Mouse (Mus musculus): ENCODE data around the gene Ap3b2. TPM values are rescaled to one million over a fixed set of nuclear protein-coding genes. Genes with fewer than 3 reads are reported as not detected.

Ap3b2 gene
- polyA plus RNA-seq, 1 experiment from 2014 or later: 2.7 TPM

DNA sequence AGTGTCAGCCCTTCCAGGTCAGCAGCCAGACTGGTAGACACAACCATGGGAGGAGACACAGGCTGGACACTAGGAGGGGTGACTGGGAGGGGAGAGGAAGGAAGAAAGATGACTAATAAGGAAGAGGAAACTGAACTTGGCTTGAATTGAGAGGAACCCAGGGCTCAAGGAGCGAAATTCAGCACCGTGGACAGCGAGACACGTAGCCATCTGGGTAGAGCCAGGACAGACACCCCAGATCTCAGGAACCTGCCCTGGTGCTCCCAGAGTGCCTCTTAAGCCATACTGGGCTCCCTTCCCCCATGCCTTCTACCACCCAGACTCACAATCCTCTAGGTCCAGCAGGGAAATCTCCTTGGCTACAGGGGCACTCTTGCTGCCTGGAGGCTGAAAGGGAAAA lies 29.6 kb downstream of the Ap3b2 start:
- no peak for ATAC-seq
- Histone ChIP-seq H3K4me3 (ENCODE audit: low read depth, low read length) (no peak overlapping the region), H3K4me1 (replicated peaks; ENCODE audit: control insufficient read depth, insufficient read depth, low read length) (no peaks in the 10 kb centered on the region), H3K27me3 (replicated peaks; ENCODE audit: control insufficient read depth, insufficient read depth, low read length) (peaks cover 7% of the 10 kb centered on the region; the same call in 1 of the 2 replicates), H3K9ac (ENCODE audit: low read depth, low read length) (no peak overlapping the region), H3K9me3 (ENCODE audit: control insufficient read depth) (no peaks in the 10 kb centered on the region), H3K27ac (ENCODE audit: low read depth, low read length) (no peak overlapping the region), H3K4me2 (replicated peaks; ENCODE audit: low read depth) (no peak overlapping the region), H3K36me3 (ENCODE audit: control insufficient read depth, insufficient read depth) (no peaks in the 10 kb centered on the region)
- 2% methylated on average over 4 of the region's 4 CpGs for WGBS
- TF ChIP-seq CTCF (IDR thresholded peaks at IDR 0.05; ENCODE audit: low read depth): no peak

DNA sequence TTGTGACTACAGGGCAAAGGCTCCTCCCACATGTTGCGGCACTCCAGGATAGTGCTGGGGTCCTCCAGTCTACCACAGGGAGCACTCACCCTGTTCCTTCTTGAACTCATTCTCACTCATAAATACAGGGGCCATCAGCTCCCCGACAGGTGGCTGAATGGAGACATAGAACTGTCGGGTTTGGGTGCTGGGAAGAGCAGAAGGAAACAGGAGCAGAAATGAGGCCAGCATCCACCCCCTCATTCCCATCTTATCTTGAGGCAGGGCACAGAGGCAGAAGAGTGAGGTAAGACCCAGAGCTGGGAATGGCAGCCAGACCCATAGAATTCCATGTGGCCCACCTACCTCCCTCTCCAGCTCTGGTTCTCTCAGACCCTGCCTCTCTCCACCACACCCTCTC lies 30.9 kb downstream of the Ap3b2 start:
- no peaks in the 10 kb centered on the region for H3K36me3 ChIP-seq (ENCODE audit: control insufficient read depth, insufficient read depth)
- no peaks in the 10 kb centered on the region for H3K9me3 ChIP-seq (ENCODE audit: control insufficient read depth)
- no peak overlapping the region for H3K4me2 ChIP-seq (replicated peaks; ENCODE audit: low read depth)
- no peak for TF ChIP-seq CTCF (IDR thresholded peaks at IDR 0.05; ENCODE audit: low read depth)
- no peaks in the 10 kb centered on the region for H3K4me1 ChIP-seq (replicated peaks; ENCODE audit: control insufficient read depth, insufficient read depth, low read length)
- H3K27me3 ChIP-seq (replicated peaks; ENCODE audit: control insufficient read depth, insufficient read depth, low read length): peaks cover 15% of the 10 kb centered on the region
- WGBS: 82% methylated on average over 3 of the region's 3 CpGs
- no peak for ATAC-seq
- H3K9ac ChIP-seq (ENCODE audit: low read depth, low read length): no peak overlapping the region
- H3K27ac ChIP-seq (ENCODE audit: low read depth, low read length): no peak overlapping the region
- no peak overlapping the region for H3K4me3 ChIP-seq (ENCODE audit: low read depth, low read length)

DNA sequence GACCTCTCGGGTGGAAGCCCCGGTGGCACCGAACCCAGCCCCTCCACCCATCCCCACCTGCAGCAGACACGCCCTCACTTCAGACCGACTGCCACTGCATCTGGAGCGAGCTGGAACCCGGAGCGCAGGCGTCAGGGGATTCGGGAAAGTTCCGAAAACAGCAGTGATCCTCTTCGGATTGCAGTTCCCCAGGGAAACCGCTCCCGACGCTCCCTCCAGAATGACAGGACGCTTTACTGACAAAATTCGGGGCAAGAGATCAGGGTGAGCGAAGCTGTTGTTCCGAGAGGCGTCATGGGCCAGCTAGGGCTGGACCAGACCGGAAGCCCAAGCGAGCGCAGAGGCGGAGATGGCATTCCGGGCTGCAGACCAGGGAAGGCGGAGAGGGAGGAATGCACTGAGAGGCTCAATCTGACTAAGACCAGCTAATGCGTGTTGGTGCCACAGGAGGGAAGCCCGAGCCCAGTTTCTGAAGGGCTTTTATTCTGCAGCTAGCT lies 38.5 kb downstream of the Ap3b2 start, which contains the start of gene Cpeb1:
Cpeb1 (minus strand) TSS at position 311 of the 497 bp plus-strand sequence.
- 0 out of 2 replicates have a peak, but pooled peaks have one; percentile 28 for ATAC-seq
- no peak within 1 kb of the TSS for H3K27ac ChIP-seq (ENCODE audit: low read depth, low read length)
- H3K9me3 ChIP-seq (ENCODE audit: control insufficient read depth): no peaks in the 10 kb centered on the region
- H3K36me3 ChIP-seq (ENCODE audit: control insufficient read depth, insufficient read depth): no peaks in the 10 kb centered on the region
- H3K4me2 ChIP-seq (replicated peaks; ENCODE audit: low read depth): peak within 1 kb of the TSS; percentile 80
- H3K27me3 ChIP-seq (replicated peaks; ENCODE audit: control insufficient read depth, insufficient read depth, low read length): peaks cover 73% of the 10 kb centered on the region
- H3K4me3 ChIP-seq (ENCODE audit: low read depth, low read length): peak within 1 kb of the TSS; percentile 57
- 2% methylated on average over 28 of the region's 28 CpGs for WGBS
- TF ChIP-seq CTCF (IDR thresholded peaks at IDR 0.05; ENCODE audit: low read depth): peak; percentile 42
- 0 out of 2 replicates have a peak within 1 kb of the TSS, but pooled peaks have one; percentile 12 for H3K9ac ChIP-seq (ENCODE audit: low read depth, low read length)
- H3K4me1 ChIP-seq (replicated peaks; ENCODE audit: control insufficient read depth, insufficient read depth, low read length): 0 out of 2 replicates have a peak, but pooled peaks cover 3% of the 10 kb centered on the region

DNA sequence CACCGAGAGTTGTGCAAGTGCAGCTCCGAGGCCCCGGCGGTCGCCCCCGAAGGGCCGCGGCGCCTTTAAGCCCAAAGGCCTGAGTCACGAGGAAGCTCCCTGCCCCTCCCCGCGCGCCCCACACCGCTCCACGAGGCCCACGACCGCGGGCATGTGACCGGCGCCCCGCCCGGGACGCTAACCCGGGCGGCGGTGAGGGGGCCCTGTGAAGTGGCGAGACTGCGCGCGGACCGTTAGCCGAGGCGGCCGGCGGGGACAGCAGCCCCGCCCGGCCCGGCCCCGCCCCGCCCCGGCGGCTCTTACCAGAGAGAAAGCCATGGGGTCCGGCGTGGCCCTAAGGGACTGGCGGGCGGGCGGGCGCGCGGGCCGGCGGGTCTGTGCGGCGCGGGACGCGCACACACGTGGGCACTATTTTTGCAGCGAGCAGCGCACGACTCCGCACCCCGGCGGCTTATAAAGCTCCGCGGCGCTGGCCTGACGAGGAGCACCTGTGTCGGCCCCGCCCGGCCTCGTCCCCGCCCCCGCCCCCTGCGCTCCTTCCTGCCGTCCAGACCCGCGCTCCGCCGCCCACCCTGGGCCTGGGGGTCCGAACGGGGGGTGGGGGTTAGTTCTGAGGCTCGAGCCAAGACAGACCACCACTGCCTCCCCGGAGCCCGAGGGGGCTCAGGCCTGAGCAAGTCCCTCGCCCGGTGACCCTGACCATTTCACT lies 39.2 kb downstream of the Ap3b2 start:
- no peak for TF ChIP-seq CTCF (IDR thresholded peaks at IDR 0.05; ENCODE audit: low read depth)
- peak; percentile 48 for ATAC-seq
- H3K9ac ChIP-seq (ENCODE audit: low read depth, low read length): 0 out of 2 replicates have a peak overlapping the region, but pooled peaks have one; percentile 12
- H3K27me3 ChIP-seq (replicated peaks; ENCODE audit: control insufficient read depth, insufficient read depth, low read length): peaks cover 73% of the 10 kb centered on the region
- H3K4me2 ChIP-seq (replicated peaks; ENCODE audit: low read depth): peak overlapping the region; percentile 80
- 0 out of 2 replicates have a peak, but pooled peaks cover 3% of the 10 kb centered on the region for H3K4me1 ChIP-seq (replicated peaks; ENCODE audit: control insufficient read depth, insufficient read depth, low read length)
- 1% methylated on average over 73 of the region's 87 CpGs for WGBS
- no peak overlapping the region for H3K27ac ChIP-seq (ENCODE audit: low read depth, low read length)
- H3K4me3 ChIP-seq (ENCODE audit: low read depth, low read length): peak overlapping the region; percentile 57
- H3K36me3 ChIP-seq (ENCODE audit: control insufficient read depth, insufficient read depth): no peaks in the 10 kb centered on the region
- no peaks in the 10 kb centered on the region for H3K9me3 ChIP-seq (ENCODE audit: control insufficient read depth)

DNA sequence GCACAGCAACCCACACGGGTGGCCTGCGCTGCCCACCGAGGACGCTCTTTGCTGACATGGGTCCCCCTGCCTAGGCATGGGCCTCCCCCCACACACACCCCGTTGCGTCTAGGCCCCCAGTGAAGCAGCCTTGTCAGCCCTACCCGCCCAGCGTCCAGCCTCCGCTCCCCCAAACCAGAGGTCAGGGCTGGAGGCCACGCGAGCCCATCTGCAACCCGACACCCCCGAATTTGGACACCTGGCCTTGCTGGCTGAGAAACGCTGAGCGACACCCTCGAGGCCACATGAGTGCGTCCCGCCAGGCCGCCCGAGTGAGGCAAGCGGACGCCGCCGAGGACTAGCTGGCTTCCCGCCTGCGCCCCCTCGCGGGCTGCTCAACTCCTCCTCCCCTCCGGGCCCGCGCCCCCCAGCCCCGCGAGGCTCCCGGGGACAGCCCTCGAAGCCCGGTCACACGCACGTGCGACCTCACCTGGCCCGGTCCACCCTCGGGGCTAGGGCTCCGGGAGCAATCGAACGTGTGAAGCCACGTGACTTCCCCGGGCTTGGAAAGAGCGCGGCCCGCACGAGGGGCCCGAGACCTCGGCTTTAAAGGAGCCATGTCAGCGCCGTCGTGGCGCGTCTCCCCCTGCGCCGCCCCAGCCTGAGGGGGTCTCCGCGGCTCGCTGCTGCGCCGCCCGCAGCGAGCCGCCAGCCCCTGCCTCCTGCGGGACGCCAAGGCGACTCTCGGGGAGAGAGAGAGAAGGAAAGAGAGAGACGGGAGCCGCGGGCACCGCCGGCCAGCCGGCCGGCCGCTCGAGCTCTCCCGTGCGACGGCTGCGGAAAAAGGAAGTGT lies 40.1 kb downstream of the Ap3b2 start:
- peaks cover 69% of the 10 kb centered on the region for H3K27me3 ChIP-seq (replicated peaks; ENCODE audit: control insufficient read depth, insufficient read depth, low read length)
- peak; percentile 31; the same call in 1 of the 2 replicates for ATAC-seq
- 0 out of 2 replicates have a peak, but pooled peaks cover 3% of the 10 kb centered on the region for H3K4me1 ChIP-seq (replicated peaks; ENCODE audit: control insufficient read depth, insufficient read depth, low read length)
- peak; percentile 33 for TF ChIP-seq CTCF (IDR thresholded peaks at IDR 0.05; ENCODE audit: low read depth)
- H3K27ac ChIP-seq (ENCODE audit: low read depth, low read length): no peak overlapping the region
- no peaks in the 10 kb centered on the region for H3K9me3 ChIP-seq (ENCODE audit: control insufficient read depth)
- WGBS: 4% methylated on average over 75 of the region's 84 CpGs
- H3K4me3 ChIP-seq (ENCODE audit: low read depth, low read length): peak overlapping the region; percentile 57
- peak overlapping the region; percentile 80 for H3K4me2 ChIP-seq (replicated peaks; ENCODE audit: low read depth)
- no peaks in the 10 kb centered on the region for H3K36me3 ChIP-seq (ENCODE audit: control insufficient read depth, insufficient read depth)
- H3K9ac ChIP-seq (ENCODE audit: low read depth, low read length): no peak overlapping the region

DNA sequence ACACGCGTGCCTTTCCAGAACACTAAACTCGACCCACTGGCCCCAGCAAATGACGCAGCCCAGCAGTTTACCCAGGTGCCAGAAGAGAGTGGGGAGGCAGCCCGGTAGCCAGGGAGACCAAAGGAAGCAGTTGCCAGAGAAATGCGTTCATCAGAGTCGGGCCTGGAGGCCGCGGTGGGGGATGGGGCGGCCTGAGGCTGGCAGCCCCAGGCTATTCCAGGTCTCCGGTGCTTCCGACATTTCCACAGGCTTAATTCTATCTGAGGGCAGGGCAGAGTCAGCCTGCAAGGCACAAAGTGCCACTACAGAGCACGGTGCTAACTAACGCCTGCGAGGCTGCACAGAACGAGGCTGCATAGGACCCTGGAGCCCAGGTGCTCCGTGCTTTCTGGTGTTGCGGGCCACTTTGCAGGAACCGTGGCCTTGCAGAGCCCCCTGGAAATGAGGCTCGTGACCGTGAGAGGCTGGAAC lies 40.7 kb downstream of the Ap3b2 start:
- Histone ChIP-seq H3K4me2 (replicated peaks; ENCODE audit: low read depth) (no peak overlapping the region), H3K36me3 (ENCODE audit: control insufficient read depth, insufficient read depth) (no peaks in the 10 kb centered on the region), H3K4me1 (replicated peaks; ENCODE audit: control insufficient read depth, insufficient read depth, low read length) (0 out of 2 replicates have a peak, but pooled peaks cover 3% of the 10 kb centered on the region), H3K9ac (ENCODE audit: low read depth, low read length) (no peak overlapping the region), H3K27me3 (replicated peaks; ENCODE audit: control insufficient read depth, insufficient read depth, low read length) (peaks cover 64% of the 10 kb centered on the region), H3K27ac (ENCODE audit: low read depth, low read length) (no peak overlapping the region), H3K9me3 (ENCODE audit: control insufficient read depth) (no peaks in the 10 kb centered on the region), H3K4me3 (ENCODE audit: low read depth, low read length) (peak overlapping the region; percentile 57; the same call in 1 of the 2 replicates)
- ATAC-seq: no peak
- TF ChIP-seq CTCF (IDR thresholded peaks at IDR 0.05; ENCODE audit: low read depth): no peak
- WGBS: 7% methylated on average over 21 of the region's 21 CpGs

MicroRNAs encoded within 50 kb of the gene (microRNA counts, 519-probe panel; counts per million panel counts)
- microRNA mmu-miR-1839-3p: not detected
- microRNA mmu-miR-1839-5p: 3,559 counts per million, percentile 45 among the panel's probes with 10 or more counts

Other genes with a start within 250 kb of the Ap3b2 start
- 703 and 732 TPM in 2 replicates for gene Rps17, start 148.7 kb downstream of the Ap3b2 start, polyA plus RNA-seq (2015; fragmentation: Nextera tagmentation; extraction: Ambion mirVana)
- 1.4 TPM in 2 replicates for gene Cpeb1, start 38.5 kb downstream of the Ap3b2 start, polyA plus RNA-seq (2015; fragmentation: Nextera tagmentation; extraction: Ambion mirVana)
- gene BC048679, start 4.4 kb upstream of the Ap3b2 start, polyA plus RNA-seq (2015; fragmentation: Nextera tagmentation; extraction: Ambion mirVana): not detected in 2 replicates
- 0.05 and 0.08 TPM in 2 replicates for gene Fsd2, start 73.0 kb upstream of the Ap3b2 start, polyA plus RNA-seq (2015; fragmentation: Nextera tagmentation; extraction: Ambion mirVana)
- 5.9 and 6.8 TPM in 2 replicates for gene Whamm, start 77.3 kb upstream of the Ap3b2 start, polyA plus RNA-seq (2015; fragmentation: Nextera tagmentation; extraction: Ambion mirVana)
- gene Homer2, start 213.6 kb upstream of the Ap3b2 start, polyA plus RNA-seq (2015; fragmentation: Nextera tagmentation; extraction: Ambion mirVana): 22.2 and 26.8 TPM in 2 replicates

All from intestine, postnatal 0 days (tissue).